In the genomic region with DNA sequence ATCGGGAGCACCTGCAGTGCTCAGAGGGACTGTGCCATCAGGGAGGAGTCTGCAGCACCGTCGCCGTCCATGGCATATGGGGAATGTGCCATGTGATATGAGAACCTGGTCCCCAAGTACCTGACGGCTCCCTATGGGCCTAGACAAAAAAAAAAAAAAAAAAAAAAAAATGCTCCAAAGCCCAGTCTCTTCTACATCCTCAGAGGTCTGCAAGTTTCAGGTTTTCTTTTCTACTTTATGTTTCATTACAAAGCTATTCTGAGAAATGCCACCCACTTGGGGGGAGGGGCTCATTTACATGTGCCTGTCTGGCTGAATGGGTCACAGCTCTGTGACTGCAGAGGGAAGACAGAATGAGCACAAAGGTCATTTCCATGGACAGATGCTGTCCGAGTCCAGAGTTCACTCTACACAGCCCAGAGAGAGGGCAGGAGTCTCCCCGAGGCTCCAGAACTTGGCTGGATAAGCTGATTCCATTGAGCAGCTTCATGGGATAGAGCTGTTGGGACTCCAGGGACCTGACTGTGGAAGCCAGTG, we compare ENCODE assay signal across 11 mouse cellular contexts.
DNase-seq lines count a peak whose midpoint lies in the region; ATAC-seq and TF ChIP-seq lines count a peak whose summit lies in the region.
"Had no signal": no experiment of that assay in that cellular context is flagged by ENCODE, and none has a peak within 500 bp of the region (broad histone marks: within the 10 kb centered on the region; RNA-seq: fewer than 3 reads in every experiment).

No protein-coding gene starts in this region.

- H3K4me3 ChIP-seq in intestine, postnatal 0 days (ENCODE audit: low read depth, low read length), result no peak overlapping the region
- H3K4me3 ChIP-seq in liver, embryonic 16.5 days (ENCODE audit: low read depth, low read length), result no peak overlapping the region

- no peaks in the 10 kb centered on the region; the same call in 1 of the 2 replicates for H3K36me3 ChIP-seq in intestine, postnatal 0 days (ENCODE audit: control insufficient read depth, insufficient read depth)
- no peaks in the 10 kb centered on the region for H3K36me3 ChIP-seq in liver, embryonic 16.5 days (ENCODE audit: control insufficient read depth, insufficient read depth)

- no peak overlapping the region for H3K4me2 ChIP-seq in intestine, postnatal 0 days (replicated peaks; ENCODE audit: low read depth)
- no peak overlapping the region for H3K4me2 ChIP-seq in liver, embryonic 16.5 days (ENCODE audit: low read depth, low read length)

- 59% methylated on average over 7 of the region's 7 CpGs for WGBS in intestine, postnatal 0 days
- WGBS in liver, embryonic 16.5 days (ENCODE audit: insufficient replicate concordance), result 51% methylated on average over 7 of the region's 7 CpGs

- H3K9me3 ChIP-seq in intestine, postnatal 0 days (ENCODE audit: control insufficient read depth), result no peaks in the 10 kb centered on the region
- no peaks in the 10 kb centered on the region for H3K9me3 ChIP-seq in liver, embryonic 16.5 days (replicated peaks; ENCODE audit: control insufficient read depth, low read length)

- peak; percentile 40 for DNase-seq in embryo, embryonic 10 days (ENCODE audit: low spot score)
- no peak for DNase-seq in embryo, embryonic 11 days
- peak; percentile 84 for DNase-seq in kidney, postnatal 14 days
- DNase-seq in thymus, postnatal 25 days, result no peak
- DNase-seq in cerebellum, adult 11-12 months, result no peak
- DNase-seq in T-cell, adult 2 months (ENCODE audit: low spot score), result no peak
- DNase-seq: cerebellum, adult 11 months; lung, adult 18-20 months; right cerebral cortex, postnatal 25 days had no signal

- H3K4me1 ChIP-seq in intestine, postnatal 0 days (replicated peaks; ENCODE audit: control insufficient read depth, insufficient read depth, low read length), result peaks cover 11% of the 10 kb centered on the region
- peaks cover 3% of the 10 kb centered on the region for H3K4me1 ChIP-seq in liver, embryonic 16.5 days (ENCODE audit: control insufficient read depth, low read depth, low read length)

- H3K27me3 ChIP-seq in intestine, postnatal 0 days (replicated peaks; ENCODE audit: control insufficient read depth, insufficient read depth, low read length), result no peaks in the 10 kb centered on the region
- no peaks in the 10 kb centered on the region for H3K27me3 ChIP-seq in liver, embryonic 16.5 days (ENCODE audit: control insufficient read depth, insufficient read depth, low read depth, low read length)

- no peak overlapping the region for H3K27ac ChIP-seq in intestine, postnatal 0 days (ENCODE audit: low read depth, low read length)
- no peak overlapping the region for H3K27ac ChIP-seq in liver, embryonic 16.5 days (ENCODE audit: low read length)

- peak; percentile 89 for ATAC-seq in intestine, postnatal 0 days
- peak; percentile 80 for ATAC-seq in liver, embryonic 16.5 days (ENCODE audit: low read depth)

- H3K9ac ChIP-seq in intestine, postnatal 0 days (ENCODE audit: low read depth, low read length), result no peak overlapping the region
- no peak overlapping the region for H3K9ac ChIP-seq in liver, embryonic 16.5 days (ENCODE audit: low read depth, low read length)

- TF ChIP-seq CTCF in intestine, postnatal 0 days (IDR thresholded peaks at IDR 0.05; ENCODE audit: low read depth), result no peak

Comparison
In these comparisons a context has a peak if more than half of its experiments do, and no peak if none do; other contexts are left out.
1. DNase-seq: peak in embryo, embryonic 10 days (single experiment) and kidney, postnatal 14 days (single experiment); none in embryo, embryonic 11 days (single experiment), thymus, postnatal 25 days (single experiment), cerebellum, adult 11-12 months (single experiment) and T-cell, adult 2 months (single experiment).